Mouse (Mus musculus) thymus, adult 18-20 months (tissue): ENCODE results near the gene Ccdc182.

Experiments
- DNase-seq, 2 experiments: peaks; one replicate each; pipeline ENCODE4 v3.0.0; 2022; ENCODE audit warnings: mixed read lengths in 2 of 2

The Ccdc182 gene

DNA sequence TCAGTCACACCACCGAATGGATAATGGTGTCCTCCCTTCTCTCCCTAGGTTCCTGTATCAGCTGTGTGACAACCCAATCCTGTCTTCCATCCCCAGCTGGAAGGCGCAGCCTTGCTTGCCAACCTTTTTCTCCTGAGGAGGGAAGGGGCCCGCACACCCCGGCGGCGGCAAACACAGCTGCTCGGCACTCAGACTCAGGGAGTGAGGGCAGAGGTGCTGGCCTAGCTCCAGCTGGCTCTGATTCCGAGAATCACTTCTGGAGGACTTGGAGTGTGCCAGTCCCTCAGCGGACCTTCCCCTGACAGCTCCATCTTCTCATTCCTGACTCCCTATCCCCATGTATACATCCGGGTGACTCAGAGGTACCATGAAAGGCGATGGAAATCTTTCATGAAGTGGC, 36.9 kb downstream of the Ccdc182 start:
- DNase-seq = no peak

DNA sequence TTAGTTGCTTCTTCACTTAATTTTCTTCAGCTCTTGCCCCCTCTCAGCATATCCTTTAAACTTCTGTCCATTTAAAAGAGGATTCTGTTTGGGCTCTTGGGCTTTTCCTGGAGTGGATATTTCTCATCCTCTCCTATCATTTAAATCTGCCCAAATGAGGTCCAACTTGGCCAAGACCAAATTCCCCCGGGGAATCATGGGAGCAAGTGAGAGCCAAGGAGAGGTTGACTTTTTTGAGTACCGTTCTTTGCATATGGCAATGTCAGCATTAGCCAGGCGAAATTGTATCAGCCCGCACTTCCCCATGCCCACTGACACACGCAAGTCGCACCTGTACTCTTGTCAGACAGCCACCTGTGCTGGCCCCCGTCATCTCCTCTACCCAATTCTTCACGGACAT, 37.9 kb downstream of the Ccdc182 start:
- no peak for DNase-seq

DNA sequence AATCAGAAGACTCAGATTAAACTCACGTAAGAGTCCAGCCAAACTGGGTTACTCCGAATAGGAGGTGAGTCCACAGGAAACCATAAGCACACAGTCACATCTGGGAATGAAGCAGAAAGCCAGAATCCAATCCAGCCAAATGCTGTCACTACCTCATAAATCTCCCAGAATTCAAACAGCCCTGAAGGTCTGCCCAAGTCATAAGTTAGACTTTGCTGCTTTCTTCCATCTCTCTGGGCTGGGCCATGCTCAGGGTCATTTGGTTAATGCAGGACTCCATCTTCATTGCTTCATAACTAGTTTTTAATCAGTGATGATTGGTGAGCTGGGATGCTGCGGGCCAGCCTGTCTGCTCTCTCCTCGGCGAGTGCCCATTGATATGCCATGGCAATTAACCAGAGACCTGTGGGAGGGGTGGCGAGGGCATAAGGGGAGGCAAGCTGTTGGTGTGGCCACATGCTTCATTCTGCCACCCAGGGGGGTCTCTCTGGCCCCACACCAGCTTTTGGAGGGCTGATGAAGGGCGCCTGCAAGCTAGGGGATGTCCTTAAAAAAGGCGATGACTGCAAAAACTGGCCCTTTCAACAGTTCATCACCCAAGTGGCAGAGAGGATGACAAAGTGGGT, 38.6 kb downstream of the Ccdc182 start:
- no peak for DNase-seq

DNA sequence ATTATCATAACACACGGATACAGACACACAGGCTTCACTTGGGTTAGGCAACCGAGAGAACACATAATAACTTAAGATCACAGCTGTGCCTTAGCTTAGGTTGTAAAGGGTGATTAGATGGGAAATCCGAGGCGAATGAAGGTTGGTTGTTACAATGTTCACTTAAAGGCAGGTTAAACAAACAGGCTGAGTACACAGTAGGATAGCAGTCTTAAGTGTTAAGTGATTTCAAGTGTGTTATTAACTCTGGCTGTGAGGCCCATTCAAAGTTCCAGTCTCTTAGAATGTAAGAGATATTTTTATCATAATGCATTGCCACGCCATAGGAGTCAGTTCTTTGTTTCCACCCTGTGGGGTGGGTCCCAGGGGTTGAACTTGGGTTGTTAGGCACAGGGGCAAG, 41.0 kb downstream of the Ccdc182 start:
- no peak for DNase-seq

DNA sequence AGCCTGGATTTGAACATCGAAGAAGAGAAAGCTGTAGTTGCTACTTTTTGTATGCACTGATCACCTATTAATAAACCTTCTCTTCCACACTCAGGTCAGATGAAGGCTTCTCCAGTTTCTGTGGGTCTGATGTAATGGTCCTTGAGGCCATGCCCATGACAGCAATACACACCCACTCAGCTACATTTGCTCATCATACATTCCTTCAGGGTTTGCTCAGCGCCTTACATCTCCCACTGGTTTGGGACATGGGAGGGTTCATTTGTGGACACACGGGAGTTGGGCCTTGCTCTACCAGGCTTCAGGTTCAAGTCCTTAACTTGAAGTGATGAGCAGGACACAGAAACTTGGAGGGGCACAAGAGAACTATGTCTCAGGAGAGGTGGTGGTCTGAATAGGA, 44.1 kb downstream of the Ccdc182 start:
- no peak for DNase-seq
